Mouse (Mus musculus) left cerebral cortex, postnatal 10 days (tissue): ENCODE data around the gene Hipk2. TPM values are rescaled to one million over a fixed set of nuclear protein-coding genes. Genes with fewer than 3 reads are reported as not detected.

ENCODE experiments used
- DNase-seq, 2 experiments: peaks; one replicate each; pipeline ENCODE4 v3.0.0; 2021 to 2022; ENCODE audit warnings: low spot score in 2 of 2, mixed read lengths in 1 of 2; ENCODE audit errors: extremely low spot score in 1 of 2
- intact Hi-C: fragments of 180-260 bp; cut with DNase I; formaldehyde crosslinking; loops from one replicate; pipeline ENCODE4 v1.15.1; 2025
- total RNA-seq, 2 experiments: library from RNA; stranded (reverse); gene quantifications; 2 replicates each; pipeline ENCODE4 v1.2.3; 2021

The Hipk2 gene
- total RNA-seq, 2 experiments from 2014 or later = 44.6 to 45.9 TPM

- intact Hi-C loops = loop anchor here (5.0 kb wide), 1 partner anchor 54 kb away; no protein-coding TSS in a partner anchor
- DNase-seq = no peak
Observed at GRCm38 (mm10) chr6:38743351-38743750, 132.6 kb downstream of the Hipk2 start.

GRCm38 (mm10) chr6:38742441-38742840, 133.5 kb downstream of the Hipk2 start:
- intact Hi-C loops = loop anchor here (5.0 kb wide), 1 partner anchor 55 kb away; no protein-coding TSS in a partner anchor
- DNase-seq = no peak

- no peak for DNase-seq
- intact Hi-C loops = loop anchor here (5.0 kb wide), 1 partner anchor 56 kb away; no protein-coding TSS in a partner anchor
Observed at GRCm38 (mm10) chr6:38741024-38741423, 134.9 kb downstream of the Hipk2 start.

- intact Hi-C loops = loop anchor here (5.0 kb wide), 2 partner anchors 173 to 328 kb away; no protein-coding TSS in a partner anchor
Observed at GRCm38 (mm10) chr6:38739266-38739665, 136.7 kb downstream of the Hipk2 start.

GRCm38 (mm10) chr6:38737763-38738162, 138.2 kb downstream of the Hipk2 start:
- intact Hi-C loops = loop anchor here (2.0 to 5.0 kb wide), 3 partner anchors 137 to 330 kb away; partner anchors contain the start of gene Tbxas1

More at GRCm38 (mm10) chr6:38739266-38739665, 136.7 kb downstream of the Hipk2 start:
- DNase-seq = no peak

GRCm38 (mm10) chr6:38736240-38736639, 139.7 kb downstream of the Hipk2 start:
- intact Hi-C loops = loop anchor here (2.0 to 5.0 kb wide), 3 partner anchors 139 to 331 kb away; partner anchors contain the start of gene Tbxas1
- DNase-seq = peak; percentile 60 to 77

More at GRCm38 (mm10) chr6:38737763-38738162, 138.2 kb downstream of the Hipk2 start:
- DNase-seq = no peak

- intact Hi-C loops = no loop called here
- no peak for DNase-seq
Observed at GRCm38 (mm10) chr6:38732681-38733080, 143.3 kb downstream of the Hipk2 start.

- intact Hi-C loops = no loop called here
- DNase-seq = no peak
Observed at GRCm38 (mm10) chr6:38730169-38731146, 145.5 kb downstream of the Hipk2 start.

- no peak for DNase-seq
- intact Hi-C loops = no loop called here
Observed at GRCm38 (mm10) chr6:38725515-38725914, 150.4 kb downstream of the Hipk2 start.

- DNase-seq = no peak
- intact Hi-C loops = no loop called here
Observed at GRCm38 (mm10) chr6:38721361-38721760, 154.6 kb downstream of the Hipk2 start.

GRCm38 (mm10) chr6:38719229-38719628, 156.7 kb downstream of the Hipk2 start:
- DNase-seq = no peak
- intact Hi-C loops = no loop called here

GRCm38 (mm10) chr6:38718625-38719024, 157.3 kb downstream of the Hipk2 start:
- DNase-seq = no peak
- intact Hi-C loops = no loop called here

GRCm38 (mm10) chr6:38715881-38716280, 160.1 kb downstream of the Hipk2 start:
- no peak for DNase-seq

GRCm38 (mm10) chr6:38713957-38714898, 161.7 kb downstream of the Hipk2 start:
- intact Hi-C loops = no loop called here
- no peak for DNase-seq

More at GRCm38 (mm10) chr6:38715881-38716280, 160.1 kb downstream of the Hipk2 start:
- intact Hi-C loops = no loop called here

- intact Hi-C loops = no loop called here
- DNase-seq = no peak
Observed at GRCm38 (mm10) chr6:38710449-38710848, 165.5 kb downstream of the Hipk2 start.

- peak in 1 of 2 experiments; percentile 57 for DNase-seq
- intact Hi-C loops = no loop called here
Observed at GRCm38 (mm10) chr6:38704264-38704984, 171.5 kb downstream of the Hipk2 start.

GRCm38 (mm10) chr6:38703526-38703925, 172.4 kb downstream of the Hipk2 start:
- DNase-seq = no peak
- intact Hi-C loops = no loop called here

- peak in 1 of 2 experiments; percentile 67 for DNase-seq
- intact Hi-C loops = no loop called here
Observed at GRCm38 (mm10) chr6:38702810-38703399, 173.1 kb downstream of the Hipk2 start.
